Mouse (Mus musculus) stomach, postnatal 0 days (tissue): ENCODE measurements around the gene Ank3. TPM values are rescaled to one million over a fixed set of nuclear protein-coding genes. Genes with fewer than 3 reads are reported as not detected.
"Not testable (repeated sequence)": the region's sequence is repeated elsewhere in the genome, so short reads cannot be mapped to it uniquely, and the experiment has no call there.

Source experiments
- ATAC-seq: fragments of 200-750 bp; cut with Nextera tagmentation; 2 replicates; pipeline ENCODE4 v1.8.0; 2017; ENCODE audit not compliant: low FRiP score, low TSS enrichment
- DNase-seq: peaks from one replicate; pipeline ENCODE4 v3.0.0-alpha.2; 2016; ENCODE audit warnings: low spot score
- H3K27ac ChIP-seq: fragments of 300-500 bp; sonication (generic); replicated peaks from 2 replicates; pipeline ENCODE4 v1.5.1; 2014; ENCODE audit warnings: mild to moderate bottlenecking, control low read depth
- H3K27me3 ChIP-seq: fragments of 300-500 bp; sonication (generic); 2 replicates; pipeline ENCODE4 v1.6.1; 2014; ENCODE audit warnings: low read length; ENCODE audit not compliant: control insufficient read depth, insufficient read depth
- H3K36me3 ChIP-seq: fragments of 300-500 bp; sonication (generic); 2 replicates; pipeline ENCODE4 v1.6.1; 2014; ENCODE audit warnings: low read length, mixed read lengths; ENCODE audit not compliant: control insufficient read depth, insufficient read depth
- H3K4me1 ChIP-seq: fragments of 300-500 bp; sonication (generic); replicated peaks from 2 replicates; pipeline ENCODE4 v1.6.1; 2014; ENCODE audit warnings: antibody characterized with exemption; ENCODE audit not compliant: control insufficient read depth, insufficient read depth
- H3K4me2 ChIP-seq: fragments of 300-500 bp; sonication (generic); replicated peaks from 2 replicates; pipeline ENCODE4 v1.6.1; 2014; ENCODE audit warnings: low read depth, mild to moderate bottlenecking, control low read depth, moderate library complexity
- H3K4me3 ChIP-seq: fragments of 300-500 bp; sonication (generic); 2 replicates; pipeline ENCODE4 v1.5.1; 2014; ENCODE audit warnings: low read depth, low read length, control low read depth
- H3K9ac ChIP-seq: fragments of 300-500 bp; sonication (generic); 2 replicates; pipeline ENCODE4 v1.6.1; 2014; ENCODE audit warnings: mild to moderate bottlenecking, low read length, control low read depth, mixed read lengths
- H3K9me3 ChIP-seq: fragments of 300-500 bp; sonication (generic); 2 replicates; pipeline ENCODE4 v1.6.1; 2016; ENCODE audit warnings: low read length; ENCODE audit not compliant: control insufficient read depth
- CTCF ChIP-seq: IDR thresholded peaks from 2 replicates; pipeline ENCODE4 v1.5.1; 2016; ENCODE audit warnings: antibody characterized with exemption, low read depth, mild to moderate bottlenecking, moderate library complexity
- EP300 ChIP-seq: optimal IDR thresholded peaks from 2 replicates; pipeline ENCODE3; 2016; ENCODE audit warnings: antibody characterized with exemption
- WGBS: fragments of 180-500 bp; shearing (Covaris S2); extraction: QIAGEN DNeasy Blood & Tissue Kit; methylation state at CpG from one replicate; pipeline ENCODE4 v1.1.7; 2014; 5-methylcytosine and 5-hydroxymethylcytosine counted together
- polyA plus RNA-seq: library from polyadenylated mRNA; unstranded; fragments of >200 nt; fragmentation: Nextera tagmentation; extraction: Ambion mirVana; gene quantifications from 2 replicates; pipeline ENCODE4 v1.2.1, GENCODE M21; 2015

Gene Ank3
- polyA plus RNA-seq, 1 experiment from 2014 or later, result 16.0 TPM

DNA sequence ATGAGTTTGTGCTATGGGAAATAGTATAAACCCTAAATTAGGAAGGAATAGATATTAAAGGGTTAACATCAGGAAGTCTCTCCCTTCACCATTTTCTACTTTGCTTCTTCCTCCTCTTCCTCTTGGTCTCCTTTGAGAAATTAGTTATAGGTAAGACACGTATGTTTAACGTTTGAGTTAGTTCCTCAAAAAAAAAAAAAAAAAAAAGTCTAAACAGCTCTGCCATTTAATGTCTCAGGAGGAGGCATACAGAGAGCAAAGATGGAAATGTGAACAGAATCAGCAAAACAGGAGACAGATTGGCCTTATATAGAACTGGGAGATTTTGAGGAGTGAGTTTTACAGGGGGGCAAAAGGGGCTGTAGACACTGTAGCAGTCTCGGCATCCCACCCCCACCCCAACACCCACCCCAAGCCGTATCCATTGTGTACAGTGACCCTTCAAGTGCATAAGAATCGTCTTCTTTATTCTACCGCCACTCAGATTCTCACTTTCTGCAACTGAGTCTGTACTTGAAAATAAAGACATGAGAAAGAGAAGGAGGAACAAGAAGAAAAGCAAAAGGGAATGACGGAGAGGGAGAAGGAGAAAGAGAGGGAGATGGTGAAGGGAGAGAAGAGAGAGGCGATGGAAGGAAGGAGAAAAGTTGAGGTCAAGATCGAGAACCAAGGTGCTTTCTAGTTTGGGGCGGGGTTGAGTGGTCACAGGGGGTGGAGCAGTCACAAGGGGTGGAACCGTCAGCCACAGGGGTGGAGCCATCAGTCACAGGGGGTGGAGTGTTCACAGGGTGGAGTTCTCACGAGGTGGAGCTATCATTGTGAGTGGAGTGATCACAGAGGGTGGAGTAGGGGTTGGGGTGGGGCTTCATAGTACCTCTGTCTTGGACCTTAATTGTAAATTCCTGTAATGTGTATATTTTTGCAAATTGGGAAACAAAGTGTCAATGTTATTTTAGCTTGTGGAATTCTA lies 509.5 kb downstream of the Ank3 start:
- H3K4me1 ChIP-seq, result no peaks in the 10 kb centered on the region
- 61% methylated on average over 12 of the region's 12 CpGs for WGBS
- TF ChIP-seq CTCF, result no peak
- TF ChIP-seq EP300, result no peak
- ATAC-seq (peak; percentile 88), DNase-seq (peak; percentile 83)
- no peaks in the 10 kb centered on the region for H3K27me3 ChIP-seq
- no peak overlapping the region for H3K4me2 ChIP-seq
- H3K9me3 ChIP-seq, result no peaks in the 10 kb centered on the region
- H3K36me3 ChIP-seq, result no peaks in the 10 kb centered on the region
- no peak overlapping the region for H3K4me3 ChIP-seq
- H3K9ac ChIP-seq, result no peak overlapping the region
- H3K27ac ChIP-seq, result no peak overlapping the region

DNA sequence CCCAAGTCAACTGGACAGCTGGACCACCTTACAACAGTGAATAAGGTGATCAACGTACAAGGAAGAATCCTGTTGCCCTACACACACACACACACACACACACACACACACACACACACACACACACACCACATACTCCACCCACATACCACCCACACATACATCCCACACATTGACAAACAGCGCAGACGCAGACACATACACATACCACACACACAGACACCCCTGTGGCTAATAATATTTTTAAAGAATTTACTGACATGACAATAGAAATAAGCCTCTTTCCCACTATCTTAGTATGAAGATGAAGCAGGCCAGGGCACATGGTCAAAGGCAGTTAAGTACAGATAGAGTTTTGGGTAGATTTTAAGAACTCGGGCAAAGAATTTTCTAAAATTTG lies 511.3 kb downstream of the Ank3 start:
- DNase-seq, result no peak
- no peak; the same call in 1 of the 2 replicates for ATAC-seq
- 57% methylated on average over 4 of the region's 4 CpGs for whole genome bisulfite sequencing

DNA sequence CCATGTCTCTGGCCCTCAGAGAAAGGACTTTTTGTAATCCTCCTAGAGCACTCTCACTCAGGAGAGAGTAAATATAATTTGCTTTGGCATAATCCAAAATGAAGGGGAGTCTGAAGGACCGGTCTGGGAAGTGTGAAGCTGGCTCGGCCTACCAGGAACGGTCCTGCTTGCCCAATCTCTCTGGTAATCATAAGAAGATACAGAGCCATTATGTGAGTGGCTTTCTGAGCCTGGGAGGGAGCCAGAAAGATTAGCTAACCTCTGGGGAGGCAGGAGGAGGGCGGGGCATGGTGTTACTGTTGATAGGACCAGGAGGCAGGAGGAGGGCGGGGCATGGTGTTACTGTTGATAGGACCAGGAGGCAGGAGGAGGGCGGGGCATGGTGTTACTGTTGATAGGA lies 511.7 kb downstream of the Ank3 start:
- not testable (repeated sequence) for H3K9ac ChIP-seq, H3K27me3 ChIP-seq, H3K4me1 ChIP-seq, H3K4me2 ChIP-seq, H3K4me3 ChIP-seq, H3K9me3 ChIP-seq, H3K36me3 ChIP-seq
- DNase-seq, result peak; percentile 86
- peak; percentile 93 for ATAC-seq
- 17% methylated on average over 5 of the region's 6 CpGs for WGBS
- peak overlapping the region; percentile 73 for H3K27ac ChIP-seq

More for the DNA sequence above, 511.3 kb downstream of the Ank3 start:
- H3K4me1 ChIP-seq, result no peaks in the 10 kb centered on the region
- no peak for TF ChIP-seq EP300
- no peak for TF ChIP-seq CTCF
- H3K4me2 ChIP-seq, result no peak overlapping the region
- no peaks in the 10 kb centered on the region for H3K27me3 ChIP-seq
- H3K9ac ChIP-seq, result no peak overlapping the region
- peak overlapping the region; percentile 73 for H3K27ac ChIP-seq
- H3K4me3 ChIP-seq, result no peak overlapping the region
- no peaks in the 10 kb centered on the region for H3K9me3 ChIP-seq
- H3K36me3 ChIP-seq, result no peaks in the 10 kb centered on the region

DNA sequence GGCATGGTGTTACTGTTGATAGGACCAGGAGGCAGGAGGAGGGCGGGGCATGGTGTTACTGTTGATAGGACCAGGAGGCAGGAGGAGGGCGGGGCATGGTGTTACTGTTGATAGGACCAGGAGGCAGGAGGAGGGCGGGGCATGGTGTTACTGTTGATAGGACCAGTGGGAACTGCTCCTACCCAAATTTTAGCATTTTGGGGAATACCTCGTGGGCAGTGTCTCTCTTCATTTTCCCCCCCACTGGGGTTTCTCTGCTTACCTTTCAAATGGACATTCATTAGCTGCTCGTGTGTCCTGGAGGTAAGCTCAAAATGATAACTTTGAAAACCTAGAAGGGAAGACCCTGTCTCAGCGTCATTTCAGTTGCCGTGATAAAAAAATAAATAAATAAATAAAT lies 512.2 kb downstream of the Ank3 start:
- H3K9ac ChIP-seq, H3K4me1 ChIP-seq, H3K36me3 ChIP-seq, H3K4me2 ChIP-seq, H3K27ac ChIP-seq, DNase-seq, H3K27me3 ChIP-seq, ATAC-seq, H3K4me3 ChIP-seq, H3K9me3 ChIP-seq: not testable (repeated sequence)
- 39% methylated on average over 5 of the region's 7 CpGs for WGBS

DNA sequence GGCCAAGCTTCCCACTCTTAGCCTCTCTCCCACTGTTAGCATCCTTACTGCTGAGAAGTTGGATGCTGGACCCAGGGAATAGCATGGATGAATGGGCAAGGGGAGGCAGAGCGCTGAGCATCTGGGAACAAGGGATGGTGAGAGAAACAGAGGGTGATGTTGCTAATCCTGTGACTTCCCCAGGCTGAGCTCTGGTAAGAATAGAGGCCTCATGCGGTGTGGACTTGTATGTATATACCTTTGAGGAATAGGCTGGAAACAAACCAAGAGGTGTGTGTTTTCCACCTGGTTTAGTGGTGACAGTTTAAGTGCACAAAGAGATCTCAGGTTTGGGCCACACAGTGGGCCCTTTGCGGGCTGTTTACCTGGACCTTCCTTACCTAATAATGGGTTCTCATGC lies 517.0 kb downstream of the Ank3 start:
- ATAC-seq (no peak), DNase-seq (no peak)
- TF ChIP-seq EP300, result no peak
- TF ChIP-seq CTCF, result no peak
- Histone ChIP-seq H3K9ac (no peak overlapping the region), H3K27me3 (no peaks in the 10 kb centered on the region), H3K36me3 (no peaks in the 10 kb centered on the region), H3K9me3 (no peaks in the 10 kb centered on the region), H3K4me1 (no peaks in the 10 kb centered on the region), H3K4me3 (no peak overlapping the region), H3K27ac (no peak overlapping the region), H3K4me2 (no peak overlapping the region)
- WGBS, result 81% methylated on average over 3 of the region's 3 CpGs

DNA sequence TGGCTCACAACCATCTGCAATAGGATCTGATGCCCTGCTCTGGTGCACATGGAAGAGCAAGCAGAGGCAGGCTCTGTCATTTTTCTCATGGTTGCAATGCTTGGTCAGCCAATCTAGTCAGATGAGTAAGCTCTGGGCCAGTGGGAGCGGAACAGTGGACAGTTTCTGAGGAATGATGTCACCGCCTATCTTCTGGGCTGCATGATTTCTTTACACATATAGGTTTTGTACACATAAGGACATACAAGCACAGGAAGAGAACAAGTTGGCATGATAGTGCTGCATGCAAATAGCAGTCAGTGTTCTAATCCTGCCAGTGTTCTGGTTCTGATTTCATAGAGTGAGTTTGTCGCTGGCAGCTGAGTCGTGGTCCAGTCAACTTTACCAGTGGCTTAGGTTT lies 517.6 kb downstream of the Ank3 start:
- Histone ChIP-seq H3K4me3 (no peak overlapping the region), H3K4me2 (no peak overlapping the region), H3K9me3 (no peaks in the 10 kb centered on the region), H3K36me3 (no peaks in the 10 kb centered on the region), H3K27me3 (no peaks in the 10 kb centered on the region), H3K4me1 (no peaks in the 10 kb centered on the region), H3K27ac (peak overlapping the region; percentile 56; the same call in 1 of the 2 replicates), H3K9ac (no peak overlapping the region)
- 71% methylated on average over 4 of the region's 4 CpGs for WGBS
- ATAC-seq, result peak; percentile 16; the same call in 1 of the 2 replicates
- TF ChIP-seq CTCF (no peak), EP300 (no peak)
- DNase-seq, result no peak
